Mouse (Mus musculus) kidney, adult 2 months (tissue): ENCODE measurements around the gene Zfp384.

Experiments used
- CTCF ChIP-seq: fragments of 200-500 bp; conservative IDR thresholded peaks from 2 replicates; pipeline ENCODE4 v1.5.1; 2011; ENCODE audit warnings: low read depth, mild to moderate bottlenecking, control low read depth, low read length, moderate library complexity, mixed read lengths; ENCODE audit not compliant: insufficient read depth, insufficient read length
- POLR2A ChIP-seq: fragments of 200-500 bp; IDR thresholded peaks from one replicate; pipeline ENCODE4 v1.6.1; 2011; ENCODE audit warnings: low read depth, low read length, control low read depth

- no peak for TF ChIP-seq CTCF
- no peak for TF ChIP-seq POLR2A
Measured at GRCm38 (mm10) chr6:125031604-125032003, 22.7 kb downstream of the Zfp384 start.
